Mouse (Mus musculus): ENCODE data around the gene Aebp1. TPM values are rescaled to one million over a fixed set of nuclear protein-coding genes. Genes with fewer than 3 reads are reported as not detected.

Gene Aebp1
- polyA plus RNA-seq, 1 experiment from 2014 or later = 22.4 TPM

GRCm38 (mm10) chr11:5919606-5920005 lies 57.9 kb downstream of the Aebp1 start:
- no peak overlapping the region for H3K27ac ChIP-seq
- WGBS = 88% methylated on average over 4 of the region's 4 CpGs
- no peaks in the 10 kb centered on the region for H3K9me3 ChIP-seq
- peaks cover 24% of the 10 kb centered on the region for H3K4me1 ChIP-seq
- peak; percentile 55 for DNase-seq (ENCODE audit: low spot score)
- 0 out of 2 replicates have a peak, but pooled peaks cover 4% of the 10 kb centered on the region for H3K27me3 ChIP-seq (ENCODE audit: insufficient read depth, poor library complexity, severe bottlenecking)
- no peaks in the 10 kb centered on the region for H3K36me3 ChIP-seq
- H3K4me3 ChIP-seq = no peak overlapping the region

DNA sequence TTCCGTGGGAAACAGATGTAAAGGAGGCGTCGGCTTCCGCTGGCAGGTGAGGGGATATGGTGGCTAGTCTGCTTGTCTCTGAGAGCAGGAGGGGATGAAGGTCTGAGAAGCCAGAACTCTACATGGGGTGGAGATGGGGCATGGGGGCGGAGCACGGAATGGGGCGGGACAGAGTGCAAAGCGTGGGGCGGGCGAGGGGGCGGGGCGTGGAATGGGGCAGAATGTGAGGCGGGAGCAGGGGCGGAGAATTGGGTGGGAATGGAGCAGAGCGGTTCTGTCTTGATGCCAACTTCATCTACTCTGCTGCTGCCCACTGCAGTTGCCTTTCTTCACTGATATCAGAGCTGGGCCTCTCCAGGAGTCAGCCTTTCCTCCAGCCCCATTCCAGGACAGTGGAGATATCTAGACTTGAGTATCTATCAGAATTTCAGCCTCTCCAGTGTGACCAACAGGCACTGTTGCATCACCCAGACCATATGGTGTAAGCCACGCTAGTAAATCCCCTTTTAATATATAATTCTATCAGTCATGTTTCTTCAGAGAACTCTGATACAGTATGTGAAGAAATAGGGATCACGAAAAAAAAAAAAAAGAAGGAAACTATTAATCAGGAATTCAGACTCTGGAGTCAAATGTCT lies 58.7 kb downstream of the Aebp1 start:
- Histone ChIP-seq H3K36me3 (no peaks in the 10 kb centered on the region), H3K4me3 (0 out of 2 replicates have a peak overlapping the region, but pooled peaks have one; percentile 5), H3K27ac (no peak overlapping the region), H3K4me1 (peaks cover 20% of the 10 kb centered on the region), H3K27me3 (ENCODE audit: insufficient read depth, poor library complexity, severe bottlenecking) (no peaks in the 10 kb centered on the region), H3K9me3 (no peaks in the 10 kb centered on the region)
- 36% methylated on average over 17 of the region's 17 CpGs for WGBS
- peak; percentile 77 for DNase-seq (ENCODE audit: low spot score)

Other genes with a start within 250 kb of the Aebp1 start
- 177 and 181 TPM in 2 replicates for gene Mrps24, start 146.3 kb upstream of the Aebp1 start, polyA plus RNA-seq (2016; fragmentation: Nextera tagmentation; extraction: Ambion mirVana)
- 21.3 and 29.9 TPM in 2 replicates for gene Urgcp, start 99.6 kb upstream of the Aebp1 start, polyA plus RNA-seq (2016; fragmentation: Nextera tagmentation; extraction: Ambion mirVana)
- 101 and 114 TPM in 2 replicates for gene Dbnl, start 73.5 kb upstream of the Aebp1 start, polyA plus RNA-seq (2016; fragmentation: Nextera tagmentation; extraction: Ambion mirVana)
- gene Pgam2, start 58.2 kb upstream of the Aebp1 start, polyA plus RNA-seq (2016; fragmentation: Nextera tagmentation; extraction: Ambion mirVana) = 479 and 714 TPM in 2 replicates
- gene Polm, start 23.9 kb upstream of the Aebp1 start, polyA plus RNA-seq (2016; fragmentation: Nextera tagmentation; extraction: Ambion mirVana) = 8.9 and 11.1 TPM in 2 replicates
- gene Pold2, start 16.3 kb downstream of the Aebp1 start, polyA plus RNA-seq (2016; fragmentation: Nextera tagmentation; extraction: Ambion mirVana) = 140 and 162 TPM in 2 replicates
- 6,952 and 8,117 TPM in 2 replicates for gene Myl7, start 36.8 kb downstream of the Aebp1 start, polyA plus RNA-seq (2016; fragmentation: Nextera tagmentation; extraction: Ambion mirVana)
- 2.1 and 2.6 TPM in 2 replicates for gene Gck, start 88.1 kb downstream of the Aebp1 start, polyA plus RNA-seq (2016; fragmentation: Nextera tagmentation; extraction: Ambion mirVana)
- gene Ykt6, start 93.7 kb downstream of the Aebp1 start, polyA plus RNA-seq (2016; fragmentation: Nextera tagmentation; extraction: Ambion mirVana) = 48.1 and 56.7 TPM in 2 replicates
- 1.8 and 2.3 TPM in 2 replicates for gene Camk2b, start 204.4 kb downstream of the Aebp1 start, polyA plus RNA-seq (2016; fragmentation: Nextera tagmentation; extraction: Ambion mirVana)

Data from heart, embryonic 10.5 days (tissue).